Mouse (Mus musculus): ENCODE measurements at regions not wholly inside any gene's neighbourhood (a gene's known extent, or its start where the extent isn't known, plus 50 kb on each side); places are given as distances from the start of the nearest gene placed in this dataset.

- 0 out of 2 replicates have a peak, but pooled peaks cover 5% of the 10 kb centered on the region for H3K27me3 ChIP-seq
- H3K4me1 ChIP-seq (replicated peaks), result peaks cover 3% of the 10 kb centered on the region; the same call in 1 of the 2 replicates
- H3K36me3 ChIP-seq, result no peaks in the 10 kb centered on the region
- no peak overlapping the region for H3K4me2 ChIP-seq
- H3K4me3 ChIP-seq, result no peak overlapping the region
- H3K9ac ChIP-seq, result no peak overlapping the region
- ATAC-seq (ENCODE audit: low FRiP score, low read depth), result no peak
- 67% methylated on average over 13 of the region's 13 CpGs for WGBS
- H3K9me3 ChIP-seq, result no peaks in the 10 kb centered on the region
- no peak overlapping the region for H3K27ac ChIP-seq (replicated peaks)
These were observed 533.1 kb upstream of the Tbx3 start for GRCm38 (mm10) chr5:119137409-119137808.

GRCm38 (mm10) chr5:119137821-119138221 lies 532.6 kb upstream of the Tbx3 start:
- 0 out of 2 replicates have a peak, but pooled peaks cover 5% of the 10 kb centered on the region for H3K27me3 ChIP-seq
- H3K9me3 ChIP-seq, result no peaks in the 10 kb centered on the region
- ATAC-seq (ENCODE audit: low FRiP score, low read depth), result no peak
- no peak overlapping the region for H3K4me3 ChIP-seq
- no peaks in the 10 kb centered on the region for H3K36me3 ChIP-seq
- peaks cover 3% of the 10 kb centered on the region; the same call in 1 of the 2 replicates for H3K4me1 ChIP-seq (replicated peaks)
- no peak overlapping the region for H3K4me2 ChIP-seq
- 68% methylated on average over 10 of the region's 10 CpGs for WGBS
- H3K27ac ChIP-seq (replicated peaks), result no peak overlapping the region
- no peak overlapping the region for H3K9ac ChIP-seq

- ATAC-seq (ENCODE audit: low FRiP score, low read depth), result no peak
- Histone ChIP-seq H3K27ac (replicated peaks) (no peak overlapping the region), H3K9ac (no peak overlapping the region), H3K27me3 (0 out of 2 replicates have a peak, but pooled peaks cover 5% of the 10 kb centered on the region), H3K9me3 (no peaks in the 10 kb centered on the region), H3K4me3 (no peak overlapping the region), H3K36me3 (no peaks in the 10 kb centered on the region), H3K4me1 (replicated peaks) (peaks cover 3% of the 10 kb centered on the region; the same call in 1 of the 2 replicates), H3K4me2 (0 out of 2 replicates have a peak overlapping the region, but pooled peaks have one; percentile 3)
- 47% methylated on average over 14 of the region's 14 CpGs for WGBS
These were observed 532.2 kb upstream of the Tbx3 start for GRCm38 (mm10) chr5:119138293-119138692.

- Histone ChIP-seq H3K4me2 (no peak overlapping the region), H3K9me3 (no peaks in the 10 kb centered on the region), H3K9ac (no peak overlapping the region), H3K4me1 (replicated peaks) (peaks cover 3% of the 10 kb centered on the region; the same call in 1 of the 2 replicates), H3K27me3 (0 out of 2 replicates have a peak, but pooled peaks cover 5% of the 10 kb centered on the region), H3K27ac (replicated peaks) (no peak overlapping the region), H3K36me3 (no peaks in the 10 kb centered on the region), H3K4me3 (no peak overlapping the region)
- 21% methylated on average over 7 of the region's 7 CpGs for WGBS
- ATAC-seq (ENCODE audit: low FRiP score, low read depth), result no peak
These were observed 531.1 kb upstream of the Tbx3 start for GRCm38 (mm10) chr5:119139336-119139735.

GRCm38 (mm10) chr5:119139816-119140215 lies 530.7 kb upstream of the Tbx3 start:
- ATAC-seq (ENCODE audit: low FRiP score, low read depth), result no peak
- Histone ChIP-seq H3K27me3 (0 out of 2 replicates have a peak, but pooled peaks cover 2% of the 10 kb centered on the region), H3K4me3 (no peak overlapping the region), H3K4me2 (no peak overlapping the region), H3K9ac (no peak overlapping the region), H3K27ac (replicated peaks) (no peak overlapping the region), H3K4me1 (replicated peaks) (peaks cover 3% of the 10 kb centered on the region; the same call in 1 of the 2 replicates), H3K9me3 (no peaks in the 10 kb centered on the region), H3K36me3 (no peaks in the 10 kb centered on the region)
- 81% methylated on average over 6 of the region's 6 CpGs for WGBS

- H3K9ac ChIP-seq, result no peak overlapping the region
- peaks cover 1% of the 10 kb centered on the region; the same call in 1 of the 2 replicates for H3K4me1 ChIP-seq (replicated peaks)
- WGBS, result 78% methylated on average over 8 of the region's 8 CpGs
- H3K4me2 ChIP-seq, result no peak overlapping the region
- 0 out of 2 replicates have a peak, but pooled peaks cover 1% of the 10 kb centered on the region for H3K27me3 ChIP-seq
- no peak for ATAC-seq (ENCODE audit: low FRiP score, low read depth)
- no peak overlapping the region for H3K27ac ChIP-seq (replicated peaks)
- H3K9me3 ChIP-seq, result no peaks in the 10 kb centered on the region
- H3K4me3 ChIP-seq, result no peak overlapping the region
- no peaks in the 10 kb centered on the region for H3K36me3 ChIP-seq
These were observed 527.1 kb upstream of the Tbx3 start for GRCm38 (mm10) chr5:119143411-119143810.

GRCm38 (mm10) chr5:119149389-119150185 lies 520.9 kb upstream of the Tbx3 start:
- no peak for ATAC-seq (ENCODE audit: low FRiP score, low read depth)
- WGBS, result 87% methylated on average over 25 of the region's 25 CpGs
- H3K4me3 ChIP-seq, result no peak overlapping the region

GRCm38 (mm10) chr5:119153086-119153485 lies 517.4 kb upstream of the Tbx3 start:
- Histone ChIP-seq H3K9ac (no peak overlapping the region), H3K27ac (replicated peaks) (no peak overlapping the region), H3K27me3 (no peaks in the 10 kb centered on the region), H3K36me3 (no peaks in the 10 kb centered on the region), H3K9me3 (no peaks in the 10 kb centered on the region), H3K4me2 (no peak overlapping the region), H3K4me3 (no peak overlapping the region), H3K4me1 (replicated peaks) (no peaks in the 10 kb centered on the region)
- WGBS, result 88% methylated on average over 5 of the region's 5 CpGs
- no peak for ATAC-seq (ENCODE audit: low FRiP score, low read depth)

More at GRCm38 (mm10) chr5:119149389-119150185, 520.9 kb upstream of the Tbx3 start:
- no peaks in the 10 kb centered on the region for H3K27me3 ChIP-seq
- H3K9me3 ChIP-seq, result no peaks in the 10 kb centered on the region
- H3K36me3 ChIP-seq, result no peaks in the 10 kb centered on the region
- no peak overlapping the region for H3K27ac ChIP-seq (replicated peaks)
- no peak overlapping the region for H3K9ac ChIP-seq
- H3K4me1 ChIP-seq (replicated peaks), result no peaks in the 10 kb centered on the region
- H3K4me2 ChIP-seq, result no peak overlapping the region

- H3K36me3 ChIP-seq, result no peaks in the 10 kb centered on the region
- H3K27me3 ChIP-seq, result no peaks in the 10 kb centered on the region
- H3K4me1 ChIP-seq (replicated peaks), result no peaks in the 10 kb centered on the region
- no peak overlapping the region for H3K9ac ChIP-seq
- H3K27ac ChIP-seq (replicated peaks), result no peak overlapping the region
- H3K4me3 ChIP-seq, result no peak overlapping the region
- H3K9me3 ChIP-seq, result no peaks in the 10 kb centered on the region
- no peak overlapping the region for H3K4me2 ChIP-seq
- no peak for ATAC-seq (ENCODE audit: low FRiP score, low read depth)
- 91% methylated on average over 6 of the region's 6 CpGs for WGBS
These were observed 513.8 kb upstream of the Tbx3 start for GRCm38 (mm10) chr5:119156638-119157037.

- no peak for ATAC-seq (ENCODE audit: low FRiP score, low read depth)
- H3K27me3 ChIP-seq, result no peaks in the 10 kb centered on the region
- H3K36me3 ChIP-seq, result no peaks in the 10 kb centered on the region
- no peak overlapping the region for H3K9ac ChIP-seq
- H3K4me1 ChIP-seq (replicated peaks), result no peaks in the 10 kb centered on the region
- H3K9me3 ChIP-seq, result no peaks in the 10 kb centered on the region
- WGBS, result 88% methylated on average over 4 of the region's 4 CpGs
- H3K4me2 ChIP-seq, result no peak overlapping the region
- H3K27ac ChIP-seq (replicated peaks), result no peak overlapping the region
- H3K4me3 ChIP-seq, result no peak overlapping the region
These were observed 512.3 kb upstream of the Tbx3 start for GRCm38 (mm10) chr5:119158171-119158570.

- H3K4me1 ChIP-seq (replicated peaks), result no peaks in the 10 kb centered on the region
- no peak overlapping the region for H3K4me2 ChIP-seq
- H3K27ac ChIP-seq (replicated peaks), result no peak overlapping the region
- ATAC-seq (ENCODE audit: low FRiP score, low read depth), result no peak
- no peaks in the 10 kb centered on the region for H3K27me3 ChIP-seq
- H3K36me3 ChIP-seq, result no peaks in the 10 kb centered on the region
- no peak overlapping the region for H3K4me3 ChIP-seq
- WGBS, result 62% methylated on average over 13 of the region's 13 CpGs
- H3K9ac ChIP-seq, result no peak overlapping the region
- no peaks in the 10 kb centered on the region for H3K9me3 ChIP-seq
These were observed 508.3 kb upstream of the Tbx3 start for GRCm38 (mm10) chr5:119162132-119162675.

- Histone ChIP-seq H3K4me2 (0 out of 2 replicates have a peak overlapping the region, but pooled peaks have one; percentile 2), H3K36me3 (no peaks in the 10 kb centered on the region), H3K27ac (replicated peaks) (no peak overlapping the region), H3K4me1 (replicated peaks) (no peaks in the 10 kb centered on the region), H3K9ac (no peak overlapping the region), H3K9me3 (no peaks in the 10 kb centered on the region), H3K27me3 (no peaks in the 10 kb centered on the region), H3K4me3 (no peak overlapping the region)
- ATAC-seq (ENCODE audit: low FRiP score, low read depth), result peak; percentile 23; the same call in 1 of the 2 replicates
- 70% methylated on average over 17 of the region's 17 CpGs for WGBS
These were observed 502.8 kb upstream of the Tbx3 start for GRCm38 (mm10) chr5:119167718-119168117.
